Mouse (Mus musculus): ENCODE measurements at regions not wholly inside any gene's neighbourhood (a gene's known extent, or its start where the extent isn't known, plus 50 kb on each side); places are given as distances from the start of the nearest gene placed in this dataset.
A peak's percentile ranks its signal among the peaks of the same experiment; 100 is the strongest.

DNA sequence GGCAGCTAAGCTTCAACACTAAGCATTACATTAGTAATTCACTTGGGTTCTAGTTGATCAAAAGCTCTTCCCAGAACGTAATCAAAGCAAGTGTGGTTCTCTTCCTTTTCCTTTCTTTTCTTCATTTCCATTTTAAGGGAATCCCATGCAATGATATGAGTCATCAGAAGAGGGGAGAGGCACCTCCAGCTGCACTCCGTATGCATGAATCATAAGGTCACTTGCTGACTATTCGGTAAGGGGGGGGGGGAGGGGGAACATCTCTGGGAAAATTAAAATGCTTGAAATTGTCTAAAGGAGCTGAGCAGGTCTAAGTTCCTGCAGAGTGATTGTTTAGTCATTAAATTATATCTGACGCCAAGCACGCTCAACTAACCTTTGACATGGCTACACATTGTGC, 275.9 kb downstream of the Arl4a start:
- Histone ChIP-seq H3K27me3 (ENCODE audit: control insufficient read depth, insufficient read depth, low read length) (no peaks in the 10 kb centered on the region), H3K4me1 (replicated peaks; ENCODE audit: control insufficient read depth, insufficient read depth, low read length) (no peaks in the 10 kb centered on the region), H3K4me2 (replicated peaks; ENCODE audit: low read depth, low read length) (no peak overlapping the region), H3K4me3 (ENCODE audit: low read depth, low read length) (no peak overlapping the region), H3K36me3 (ENCODE audit: control insufficient read depth, insufficient read depth, low read length) (no peaks in the 10 kb centered on the region), H3K9me3 (ENCODE audit: control insufficient read depth, low read length) (no peaks in the 10 kb centered on the region), H3K27ac (ENCODE audit: low read depth, low read length) (no peak overlapping the region), H3K9ac (ENCODE audit: low read depth, low read length) (no peak overlapping the region)
- ATAC-seq (ENCODE audit: low FRiP score) (no peak), DNase-seq (ENCODE audit: low spot score) (no peak)
- WGBS, result 74% methylated on average over 5 of the region's 5 CpGs

DNA sequence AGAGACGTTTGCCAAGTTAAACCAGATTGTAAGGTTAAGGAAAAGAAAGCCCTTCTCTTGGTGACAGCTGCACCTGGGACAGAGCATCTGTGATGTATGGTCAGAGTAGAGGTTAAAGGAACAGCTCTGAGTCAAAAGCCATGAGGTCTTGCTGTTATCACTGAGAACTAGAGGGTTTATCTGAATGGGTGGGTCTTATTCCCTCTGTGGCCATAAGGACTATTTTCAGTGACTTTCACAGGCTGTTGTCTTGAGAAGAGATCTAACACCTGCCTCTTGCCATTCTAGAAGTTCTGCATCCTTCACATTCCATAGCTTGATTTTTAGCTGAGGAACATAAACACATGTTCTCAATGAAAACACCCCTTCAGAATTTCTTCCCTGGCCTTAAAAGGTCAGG, 276.5 kb downstream of the Arl4a start:
- no peak overlapping the region for H3K9ac ChIP-seq (ENCODE audit: low read depth, low read length)
- no peaks in the 10 kb centered on the region for H3K36me3 ChIP-seq (ENCODE audit: control insufficient read depth, insufficient read depth, low read length)
- H3K27ac ChIP-seq (ENCODE audit: low read depth, low read length), result no peak overlapping the region
- ATAC-seq (ENCODE audit: low FRiP score) (no peak), DNase-seq (ENCODE audit: low spot score) (no peak)
- no peak overlapping the region for H3K4me3 ChIP-seq (ENCODE audit: low read depth, low read length)
- H3K27me3 ChIP-seq (ENCODE audit: control insufficient read depth, insufficient read depth, low read length), result no peaks in the 10 kb centered on the region
- H3K4me2 ChIP-seq (replicated peaks; ENCODE audit: low read depth, low read length), result no peak overlapping the region
- H3K9me3 ChIP-seq (ENCODE audit: control insufficient read depth, low read length), result no peaks in the 10 kb centered on the region
- H3K4me1 ChIP-seq (replicated peaks; ENCODE audit: control insufficient read depth, insufficient read depth, low read length), result no peaks in the 10 kb centered on the region
- WGBS, result 77% methylated on average over 1 of the region's 1 CpGs

DNA sequence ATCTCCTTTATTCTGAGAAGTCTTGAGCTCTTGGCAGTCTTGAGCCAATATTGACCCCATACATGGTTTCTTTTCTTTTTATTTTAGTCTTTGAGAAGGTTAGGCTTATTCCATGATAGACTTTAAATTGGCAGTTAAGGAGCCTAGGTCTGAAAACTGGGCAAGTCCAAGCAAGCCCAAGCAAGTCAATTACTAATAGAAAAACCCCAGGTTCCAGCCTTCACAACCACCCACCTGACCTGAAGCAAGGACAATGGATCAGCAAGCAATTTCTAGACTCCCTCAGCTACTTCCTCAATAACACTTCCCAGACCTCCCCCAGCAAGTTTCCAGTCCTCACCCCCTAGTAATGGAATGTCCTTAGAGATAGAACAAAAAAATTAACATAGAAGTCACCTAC, 279.9 kb downstream of the Arl4a start:
- no peak overlapping the region for H3K4me3 ChIP-seq (ENCODE audit: low read depth, low read length)
- H3K4me1 ChIP-seq (replicated peaks; ENCODE audit: control insufficient read depth, insufficient read depth, low read length), result no peaks in the 10 kb centered on the region
- no peak overlapping the region for H3K27ac ChIP-seq (ENCODE audit: low read depth, low read length)
- H3K9ac ChIP-seq (ENCODE audit: low read depth, low read length), result no peak overlapping the region
- no peak for ATAC-seq (ENCODE audit: low FRiP score)
- no peak for DNase-seq (ENCODE audit: low spot score)
- H3K27me3 ChIP-seq (ENCODE audit: control insufficient read depth, insufficient read depth, low read length), result no peaks in the 10 kb centered on the region
- no peak overlapping the region for H3K4me2 ChIP-seq (replicated peaks; ENCODE audit: low read depth, low read length)
- H3K9me3 ChIP-seq (ENCODE audit: control insufficient read depth, low read length), result no peaks in the 10 kb centered on the region
- no peaks in the 10 kb centered on the region for H3K36me3 ChIP-seq (ENCODE audit: control insufficient read depth, insufficient read depth, low read length)

DNA sequence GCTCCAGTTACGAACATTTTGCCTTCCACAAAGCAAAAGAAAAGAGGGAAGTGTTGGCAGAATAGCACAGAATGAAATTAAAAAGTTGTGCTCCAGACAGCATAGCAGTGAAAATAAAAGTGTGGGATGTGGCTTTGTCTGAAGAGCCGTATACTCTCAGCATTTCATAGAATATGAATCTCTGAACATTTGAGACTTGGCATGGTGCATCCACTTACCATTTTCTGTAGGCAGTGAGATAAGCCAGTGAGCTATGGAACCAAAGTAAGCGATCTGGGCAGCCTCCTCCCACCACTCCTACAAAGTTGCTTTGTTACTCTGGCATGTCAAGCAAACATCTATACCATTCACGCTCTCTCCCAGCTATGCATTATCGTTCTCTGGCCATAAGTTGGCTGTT, 286.0 kb downstream of the Arl4a start:
- H3K4me2 ChIP-seq (replicated peaks; ENCODE audit: low read depth, low read length), result no peak overlapping the region
- H3K4me3 ChIP-seq (ENCODE audit: low read depth, low read length), result no peak overlapping the region
- no peaks in the 10 kb centered on the region for H3K27me3 ChIP-seq (ENCODE audit: control insufficient read depth, insufficient read depth, low read length)
- DNase-seq (ENCODE audit: low spot score) (no peak), ATAC-seq (ENCODE audit: low FRiP score) (no peak)
- H3K9ac ChIP-seq (ENCODE audit: low read depth, low read length), result no peak overlapping the region
- 89% methylated on average over 5 of the region's 5 CpGs for WGBS
- H3K4me1 ChIP-seq (replicated peaks; ENCODE audit: control insufficient read depth, insufficient read depth, low read length), result no peaks in the 10 kb centered on the region
- no peak overlapping the region for H3K27ac ChIP-seq (ENCODE audit: low read depth, low read length)
- H3K9me3 ChIP-seq (ENCODE audit: control insufficient read depth, low read length), result no peaks in the 10 kb centered on the region
- no peaks in the 10 kb centered on the region for H3K36me3 ChIP-seq (ENCODE audit: control insufficient read depth, insufficient read depth, low read length)

DNA sequence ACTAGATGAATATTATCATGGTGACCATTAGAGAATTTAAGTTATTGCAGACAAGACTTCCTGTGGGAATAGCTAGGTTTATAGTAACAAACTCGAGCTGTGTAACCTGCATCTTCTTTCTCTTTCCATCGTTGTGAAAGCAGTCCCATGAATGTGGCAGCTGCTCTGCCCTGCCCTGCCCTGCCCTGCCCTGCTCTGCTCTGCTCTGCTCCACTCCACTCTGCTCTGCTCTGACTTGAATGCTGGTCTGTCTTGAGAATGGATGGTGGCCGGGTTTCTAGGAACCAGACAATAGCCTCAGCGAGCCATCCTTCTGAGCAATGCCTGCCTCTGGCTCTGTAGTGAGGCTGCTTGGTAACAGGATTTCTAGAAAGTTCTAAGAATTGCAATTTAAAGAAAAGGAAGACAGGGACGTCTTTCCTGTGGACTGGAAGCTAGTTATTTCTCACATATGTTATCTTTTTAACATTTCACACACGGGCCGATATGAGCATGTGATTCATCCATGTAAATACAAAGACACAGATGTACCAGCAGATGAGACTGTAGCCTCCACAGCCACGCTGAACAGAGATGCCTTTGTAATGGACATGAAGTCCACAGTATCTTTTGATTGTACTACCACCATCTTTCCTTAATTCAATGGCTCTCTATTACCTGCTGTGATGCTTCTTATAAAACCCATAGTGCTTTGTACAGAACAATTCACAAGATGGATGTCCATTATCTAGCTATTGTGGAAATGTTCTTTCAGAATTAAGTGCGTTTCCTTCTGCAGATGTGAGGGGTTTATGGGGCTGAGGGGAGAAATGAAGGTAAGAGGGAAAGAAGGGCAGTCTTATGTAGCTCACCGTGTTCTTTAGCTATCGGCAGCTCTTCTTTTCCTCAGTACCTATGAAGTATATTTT, 295.4 kb downstream of the Arl4a start:
- H3K4me3 ChIP-seq (ENCODE audit: low read depth, low read length), result no peak overlapping the region
- 37% methylated on average over 11 of the region's 11 CpGs for WGBS
- no peaks in the 10 kb centered on the region for H3K36me3 ChIP-seq (ENCODE audit: control insufficient read depth, insufficient read depth, low read length)
- peak; percentile 90 for ATAC-seq (ENCODE audit: low FRiP score)
- H3K27me3 ChIP-seq (ENCODE audit: control insufficient read depth, insufficient read depth, low read length), result no peaks in the 10 kb centered on the region
- H3K9ac ChIP-seq (ENCODE audit: low read depth, low read length), result no peak overlapping the region
- DNase-seq (ENCODE audit: low spot score), result peak; percentile 43
- no peaks in the 10 kb centered on the region for H3K4me1 ChIP-seq (replicated peaks; ENCODE audit: control insufficient read depth, insufficient read depth, low read length)
- H3K4me2 ChIP-seq (replicated peaks; ENCODE audit: low read depth, low read length), result no peak overlapping the region
- no peak overlapping the region for H3K27ac ChIP-seq (ENCODE audit: low read depth, low read length)
- H3K9me3 ChIP-seq (ENCODE audit: control insufficient read depth, low read length), result no peaks in the 10 kb centered on the region

DNA sequence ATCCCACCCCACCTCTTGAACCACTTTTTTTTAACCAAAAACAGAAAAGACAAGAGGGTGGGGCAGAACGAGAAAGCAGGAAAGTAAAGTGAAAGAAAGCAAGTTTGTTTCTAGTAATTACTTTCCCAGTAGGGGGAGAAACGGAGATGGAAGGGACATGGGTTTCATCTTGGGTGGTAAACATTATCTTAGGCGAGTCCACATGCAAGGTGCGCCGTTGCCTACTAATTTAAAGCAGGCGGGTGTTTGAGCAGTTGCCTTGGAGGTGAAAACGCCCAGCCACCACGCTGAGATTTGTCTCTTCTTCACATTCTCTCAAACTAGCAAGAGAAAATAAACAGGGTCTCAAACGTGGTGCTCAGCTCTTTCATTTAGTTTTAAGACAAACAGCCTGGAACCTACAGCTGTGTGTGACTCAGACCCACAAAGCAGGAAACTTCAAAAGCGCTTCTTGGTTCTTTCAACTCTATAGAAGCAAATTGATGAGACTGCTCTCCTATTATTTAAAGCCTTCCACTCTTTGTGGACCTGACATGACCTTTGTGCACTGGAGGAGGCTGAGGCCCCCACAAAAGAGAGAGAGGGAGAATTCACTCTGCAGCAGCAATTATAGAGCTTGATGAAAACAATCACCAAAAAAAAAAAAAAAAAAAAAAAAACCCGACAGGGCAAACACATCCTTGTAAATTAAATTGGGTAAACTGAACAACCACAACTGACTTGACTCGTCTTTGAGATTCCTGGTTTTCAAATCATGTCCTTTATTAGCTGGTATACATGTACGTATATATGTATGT, 296.6 kb downstream of the Arl4a start:
- ATAC-seq (ENCODE audit: low FRiP score) (peak; percentile 60), DNase-seq (ENCODE audit: low spot score) (peak; percentile 28)
- no peak overlapping the region for H3K4me2 ChIP-seq (replicated peaks; ENCODE audit: low read depth, low read length)
- no peak overlapping the region for H3K4me3 ChIP-seq (ENCODE audit: low read depth, low read length)
- no peak overlapping the region for H3K9ac ChIP-seq (ENCODE audit: low read depth, low read length)
- H3K4me1 ChIP-seq (replicated peaks; ENCODE audit: control insufficient read depth, insufficient read depth, low read length), result no peaks in the 10 kb centered on the region
- H3K27me3 ChIP-seq (ENCODE audit: control insufficient read depth, insufficient read depth, low read length), result no peaks in the 10 kb centered on the region
- 6% methylated on average over 13 of the region's 13 CpGs for WGBS
- no peaks in the 10 kb centered on the region for H3K36me3 ChIP-seq (ENCODE audit: control insufficient read depth, insufficient read depth, low read length)
- H3K9me3 ChIP-seq (ENCODE audit: control insufficient read depth, low read length), result no peaks in the 10 kb centered on the region
- no peak overlapping the region; the same call in 1 of the 2 replicates for H3K27ac ChIP-seq (ENCODE audit: low read depth, low read length)

DNA sequence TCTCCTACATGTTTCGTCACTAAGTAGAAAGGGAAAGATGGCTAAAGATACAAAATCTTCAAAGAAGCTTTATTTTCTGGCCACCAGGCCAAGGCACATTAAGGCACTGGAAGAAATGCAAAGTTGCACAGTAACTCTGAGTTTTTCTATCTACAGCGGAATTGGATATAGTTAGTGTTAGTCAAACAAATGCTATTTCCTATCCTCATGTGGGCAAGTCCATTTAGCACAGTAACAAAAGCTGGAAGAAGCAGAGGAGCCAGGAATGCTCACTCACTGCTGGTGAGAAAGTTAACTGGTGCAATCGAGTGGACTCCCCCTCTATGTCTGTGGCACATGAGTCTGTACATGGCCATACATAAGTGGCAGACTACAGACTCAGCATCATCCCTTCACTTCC, 300.9 kb downstream of the Arl4a start:
- no peak for ATAC-seq (ENCODE audit: low FRiP score)

DNA sequence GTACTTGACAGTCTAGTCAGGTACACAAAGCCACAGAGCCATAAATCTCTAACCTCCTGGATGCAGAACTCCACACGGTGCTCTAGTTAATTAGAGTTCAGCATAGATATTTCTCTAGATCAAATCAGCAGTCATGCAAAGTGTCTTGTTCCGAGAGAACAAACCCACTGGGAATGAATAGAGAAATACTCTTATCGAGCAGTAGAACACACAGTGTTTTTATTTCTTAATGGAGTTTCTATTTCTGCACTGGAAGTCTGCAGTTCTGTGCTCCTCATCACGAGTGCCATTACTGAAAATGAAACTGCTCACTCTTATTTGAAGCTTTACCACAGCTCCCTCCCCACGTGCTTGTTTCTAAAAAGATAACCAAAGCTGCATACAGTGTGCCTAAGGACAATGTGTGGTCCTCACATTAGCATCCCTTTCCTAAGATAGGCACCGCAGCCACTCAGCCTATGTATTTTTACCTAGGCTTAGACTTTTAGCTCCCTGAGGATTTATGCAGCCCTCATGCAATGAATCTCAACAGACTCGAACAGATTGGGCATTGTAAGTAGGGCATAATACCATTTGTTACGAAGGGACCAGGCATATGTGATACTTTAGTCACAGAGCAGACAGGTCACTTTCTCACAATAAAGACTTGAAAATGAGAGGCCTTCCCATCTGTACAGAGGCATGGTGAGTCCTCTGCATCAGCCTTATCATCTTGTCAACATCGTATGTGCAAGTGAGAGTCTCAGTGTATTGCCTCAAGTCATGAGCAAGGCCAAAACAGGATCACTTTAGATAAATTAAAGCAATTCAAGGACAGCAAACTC, 301.5 kb downstream of the Arl4a start:
- Histone ChIP-seq H3K9ac (ENCODE audit: low read depth, low read length) (no peak overlapping the region), H3K4me1 (replicated peaks; ENCODE audit: control insufficient read depth, insufficient read depth, low read length) (no peaks in the 10 kb centered on the region), H3K36me3 (ENCODE audit: control insufficient read depth, insufficient read depth, low read length) (no peaks in the 10 kb centered on the region), H3K27me3 (ENCODE audit: control insufficient read depth, insufficient read depth, low read length) (no peaks in the 10 kb centered on the region), H3K27ac (ENCODE audit: low read depth, low read length) (no peak overlapping the region), H3K4me3 (ENCODE audit: low read depth, low read length) (no peak overlapping the region), H3K4me2 (replicated peaks; ENCODE audit: low read depth, low read length) (no peak overlapping the region), H3K9me3 (ENCODE audit: control insufficient read depth, low read length) (no peaks in the 10 kb centered on the region)
- ATAC-seq (ENCODE audit: low FRiP score) (peak; percentile 46), DNase-seq (ENCODE audit: low spot score) (no peak)
- 59% methylated on average over 9 of the region's 9 CpGs for WGBS

More for the DNA sequence above, 300.9 kb downstream of the Arl4a start:
- Histone ChIP-seq H3K4me3 (ENCODE audit: low read depth, low read length) (no peak overlapping the region), H3K27ac (ENCODE audit: low read depth, low read length) (no peak overlapping the region), H3K36me3 (ENCODE audit: control insufficient read depth, insufficient read depth, low read length) (no peaks in the 10 kb centered on the region), H3K27me3 (ENCODE audit: control insufficient read depth, insufficient read depth, low read length) (no peaks in the 10 kb centered on the region), H3K4me1 (replicated peaks; ENCODE audit: control insufficient read depth, insufficient read depth, low read length) (no peaks in the 10 kb centered on the region), H3K4me2 (replicated peaks; ENCODE audit: low read depth, low read length) (no peak overlapping the region), H3K9ac (ENCODE audit: low read depth, low read length) (no peak overlapping the region), H3K9me3 (ENCODE audit: control insufficient read depth, low read length) (no peaks in the 10 kb centered on the region)
- DNase-seq (ENCODE audit: low spot score), result no peak
- 86% methylated on average over 3 of the region's 3 CpGs for WGBS
